Mouse (Mus musculus) midbrain, embryonic 15.5 days (tissue): Measurements from ENCODE around the gene Zfp524. TPM values are rescaled to one million over a fixed set of nuclear protein-coding genes. Genes with fewer than 3 reads are reported as not detected.
A peak's percentile ranks its signal among the peaks of the same experiment; 100 is the strongest.
"Not testable (repeated sequence)": the region's sequence is repeated elsewhere in the genome, so short reads cannot be mapped to it uniquely, and the experiment has no call there.

Experiments used
- ATAC-seq: fragments of 200-750 bp; cut with Nextera tagmentation; replicated peaks from 2 replicates; pipeline ENCODE4 v1.8.0; 2017; ENCODE audit warnings: moderate TSS enrichment
- H3K27ac ChIP-seq: fragments of 300-500 bp; sonication (generic); 2 replicates; pipeline ENCODE4 v1.5.1; 2015; ENCODE audit warnings: mild to moderate bottlenecking, inconsistent platforms
- H3K27me3 ChIP-seq: fragments of 300-500 bp; sonication (generic); replicated peaks from 2 replicates; pipeline ENCODE4 v1.6.1; 2015; ENCODE audit warnings: inconsistent platforms
- H3K36me3 ChIP-seq: fragments of 300-500 bp; sonication (generic); replicated peaks from 2 replicates; pipeline ENCODE4 v1.6.1; 2015; ENCODE audit warnings: inconsistent platforms
- H3K4me1 ChIP-seq: fragments of 300-500 bp; sonication (generic); 2 replicates; pipeline ENCODE4 v1.6.1; 2015; ENCODE audit warnings: inconsistent platforms
- H3K4me2 ChIP-seq: fragments of 300-500 bp; sonication (generic); 2 replicates; pipeline ENCODE4 v1.6.1; 2015; ENCODE audit warnings: inconsistent platforms, mild to moderate bottlenecking, moderate library complexity
- H3K4me3 ChIP-seq: fragments of 300-500 bp; sonication (generic); 2 replicates; pipeline ENCODE4 v1.5.1; 2015; ENCODE audit warnings: mild to moderate bottlenecking, inconsistent platforms
- H3K9ac ChIP-seq: fragments of 300-500 bp; sonication (generic); 2 replicates; pipeline ENCODE4 v1.6.1; 2015; ENCODE audit warnings: mild to moderate bottlenecking, inconsistent platforms
- H3K9me3 ChIP-seq: fragments of 300-500 bp; sonication (generic); 2 replicates; pipeline ENCODE4 v1.6.1; 2016; ENCODE audit warnings: inconsistent platforms
- WGBS: fragments of 180-500 bp; shearing (Covaris S2); methylation state at CpG from one replicate; pipeline ENCODE4 v1.1.7; 2015; ENCODE audit warnings: mixed read lengths; 5-methylcytosine and 5-hydroxymethylcytosine counted together
- polyA plus RNA-seq: library from polyadenylated mRNA; unstranded; fragments of >200 nt; fragmentation: Nextera tagmentation; extraction: Ambion mirVana; gene quantifications from 2 replicates; pipeline ENCODE4 v1.2.1, GENCODE M21; 2015

The Zfp524 gene
- polyA plus RNA-seq, 1 experiment from 2014 or later: 7.1 TPM

GRCm38 (mm10) chr7:4996003-4996895, 18.0 kb upstream of the Zfp524 start, which contains the start of gene Zfp579:
Zfp579 (minus strand) TSS chr7:4996158.
- peak within 1 kb of the TSS; percentile 82 for H3K4me3 ChIP-seq
- H3K36me3 ChIP-seq: peaks cover 20% of the 10 kb centered on the region; the same call in 1 of the 2 replicates
- peak; percentile 85 for ATAC-seq
- H3K27me3 ChIP-seq: no peaks in the 10 kb centered on the region
- WGBS: 3% methylated on average over 20 of the region's 26 CpGs
- no peaks in the 10 kb centered on the region for H3K9me3 ChIP-seq
- peak within 1 kb of the TSS; percentile 75 for H3K4me2 ChIP-seq
- H3K4me1 ChIP-seq: peaks cover 42% of the 10 kb centered on the region
- peak within 1 kb of the TSS; percentile 81 for H3K27ac ChIP-seq
- peak within 1 kb of the TSS; percentile 95 for H3K9ac ChIP-seq

- ATAC-seq: no peak
- Histone ChIP-seq H3K36me3 (peaks cover 14% of the 10 kb centered on the region; the same call in 1 of the 2 replicates), H3K9me3 (no peaks in the 10 kb centered on the region), H3K9ac (peak overlapping the region; percentile 63), H3K27ac (peak overlapping the region; percentile 81), H3K4me3 (peak overlapping the region; percentile 82), H3K4me1 (peaks cover 42% of the 10 kb centered on the region), H3K4me2 (peak overlapping the region; percentile 75), H3K27me3 (no peaks in the 10 kb centered on the region)
- WGBS: 65% methylated on average over 8 of the region's 8 CpGs
Measured at GRCm38 (mm10) chr7:4996934-4997333, 17.3 kb upstream of the Zfp524 start.

GRCm38 (mm10) chr7:4999876-5000275, 14.3 kb upstream of the Zfp524 start:
- no peak for ATAC-seq
- Histone ChIP-seq H3K27ac (no peak overlapping the region), H3K36me3 (no peaks in the 10 kb centered on the region), H3K9me3 (no peaks in the 10 kb centered on the region), H3K4me3 (no peak overlapping the region), H3K4me1 (peaks cover 14% of the 10 kb centered on the region), H3K4me2 (no peak overlapping the region), H3K9ac (no peak overlapping the region), H3K27me3 (no peaks in the 10 kb centered on the region)
- 76% methylated on average over 2 of the region's 2 CpGs for WGBS

- not testable (repeated sequence) for H3K4me1 ChIP-seq, H3K9ac ChIP-seq, H3K4me2 ChIP-seq, H3K4me3 ChIP-seq, H3K27me3 ChIP-seq, H3K9me3 ChIP-seq, H3K27ac ChIP-seq, ATAC-seq
- H3K36me3 ChIP-seq: peaks cover 15% of the 10 kb centered on the region
- WGBS: 71% methylated on average over 8 of the region's 8 CpGs
Measured at GRCm38 (mm10) chr7:5002876-5003275, 11.3 kb upstream of the Zfp524 start.

- peaks cover 60% of the 10 kb centered on the region for H3K36me3 ChIP-seq
- no peaks in the 10 kb centered on the region for H3K27me3 ChIP-seq
- no peak overlapping the region for H3K27ac ChIP-seq
- H3K4me3 ChIP-seq: no peak overlapping the region
- H3K4me1 ChIP-seq: peaks cover 1% of the 10 kb centered on the region; the same call in 1 of the 2 replicates
- H3K4me2 ChIP-seq: no peak overlapping the region
- no peak for ATAC-seq
- H3K9ac ChIP-seq: no peak overlapping the region
- H3K9me3 ChIP-seq: no peaks in the 10 kb centered on the region
- 96% methylated on average over 26 of the region's 26 CpGs for WGBS
Measured at GRCm38 (mm10) chr7:5008229-5008628, 6.0 kb upstream of the Zfp524 start.

GRCm38 (mm10) chr7:5012681-5013513, 1.3 kb upstream of the Zfp524 start:
- ATAC-seq: no peak
- Histone ChIP-seq H3K27me3 (no peaks in the 10 kb centered on the region), H3K4me1 (peaks cover 11% of the 10 kb centered on the region; the same call in 1 of the 2 replicates), H3K4me2 (no peak overlapping the region), H3K27ac (no peak overlapping the region), H3K36me3 (peaks cover 46% of the 10 kb centered on the region), H3K9me3 (no peaks in the 10 kb centered on the region), H3K9ac (no peak overlapping the region), H3K4me3 (no peak overlapping the region)
- WGBS: 91% methylated on average over 27 of the region's 27 CpGs

- Histone ChIP-seq H3K9ac (peak within 1 kb of the TSS; percentile 87), H3K4me2 (peak within 1 kb of the TSS; percentile 57), H3K4me3 (peak within 1 kb of the TSS; percentile 84), H3K36me3 (peaks cover 22% of the 10 kb centered on the region), H3K4me1 (peaks cover 15% of the 10 kb centered on the region), H3K27ac (peak within 1 kb of the TSS; percentile 98), H3K9me3 (no peaks in the 10 kb centered on the region), H3K27me3 (no peaks in the 10 kb centered on the region)
- under 1% methylated on average over 73 of the region's 76 CpGs for WGBS
- peak; percentile 83 for ATAC-seq
Measured at GRCm38 (mm10) chr7:5015118-5016001, 1.1 kb downstream of the Zfp524 start, which contains the start of gene Gm44973. Gm44973 (plus strand) TSS chr7:5015496.

GRCm38 (mm10) chr7:5016057-5016456, 1.8 kb downstream of the Zfp524 start:
- peaks cover 15% of the 10 kb centered on the region for H3K36me3 ChIP-seq
- peak overlapping the region; percentile 61 for H3K9ac ChIP-seq
- H3K27me3 ChIP-seq: no peaks in the 10 kb centered on the region
- peak overlapping the region; percentile 57 for H3K4me2 ChIP-seq
- 70% methylated on average over 3 of the region's 3 CpGs for WGBS
- no peak for ATAC-seq
- H3K27ac ChIP-seq: peak overlapping the region; percentile 98
- H3K9me3 ChIP-seq: no peaks in the 10 kb centered on the region
- H3K4me1 ChIP-seq: peaks cover 18% of the 10 kb centered on the region
- peak overlapping the region; percentile 84 for H3K4me3 ChIP-seq

- H3K4me1 ChIP-seq: peaks cover 26% of the 10 kb centered on the region
- H3K27me3 ChIP-seq: no peaks in the 10 kb centered on the region
- no peak for ATAC-seq
- H3K4me3 ChIP-seq: no peak overlapping the region
- no peaks in the 10 kb centered on the region for H3K9me3 ChIP-seq
- WGBS: 96% methylated on average over 2 of the region's 2 CpGs
- no peak overlapping the region for H3K9ac ChIP-seq
- peaks cover 7% of the 10 kb centered on the region for H3K36me3 ChIP-seq
- H3K27ac ChIP-seq: no peak overlapping the region
- no peak overlapping the region for H3K4me2 ChIP-seq
Measured at GRCm38 (mm10) chr7:5016920-5017319, 2.7 kb downstream of the Zfp524 start.

GRCm38 (mm10) chr7:5017352-5017751, 3.1 kb downstream of the Zfp524 start:
- Histone ChIP-seq H3K36me3 (peaks cover 4% of the 10 kb centered on the region; the same call in 1 of the 2 replicates), H3K9me3 (no peaks in the 10 kb centered on the region), H3K27ac (no peak overlapping the region), H3K27me3 (no peaks in the 10 kb centered on the region), H3K4me2 (no peak overlapping the region), H3K4me3 (no peak overlapping the region), H3K4me1 (peaks cover 26% of the 10 kb centered on the region), H3K9ac (no peak overlapping the region)
- no peak for ATAC-seq
- WGBS: 90% methylated on average over 16 of the region's 16 CpGs

GRCm38 (mm10) chr7:5017931-5018330, 3.7 kb downstream of the Zfp524 start:
- Histone ChIP-seq H3K4me3 (no peak overlapping the region), H3K9ac (no peak overlapping the region), H3K4me1 (peaks cover 26% of the 10 kb centered on the region), H3K27me3 (no peaks in the 10 kb centered on the region), H3K27ac (no peak overlapping the region), H3K36me3 (no peaks in the 10 kb centered on the region), H3K4me2 (no peak overlapping the region), H3K9me3 (no peaks in the 10 kb centered on the region)
- ATAC-seq: no peak
- WGBS: 98% methylated on average over 21 of the region's 21 CpGs
